Mouse (Mus musculus): ENCODE data around the gene Pgpep1.

The Pgpep1 gene

GRCm38 (mm10) chr8:70608749-70609367 is 51.3 kb downstream of the Pgpep1 start, which contains the start of gene Ssbp4:
Gene Ssbp4 (minus strand): TSS chr8:70608872.
- DNase-seq (ENCODE audit: low read depth, low spot score), result no peak

- peak; percentile 87 for DNase-seq (ENCODE audit: low read depth, low spot score)
Measured at GRCm38 (mm10) chr8:70607898-70608748, 52.1 kb downstream of the Pgpep1 start.

DNA sequence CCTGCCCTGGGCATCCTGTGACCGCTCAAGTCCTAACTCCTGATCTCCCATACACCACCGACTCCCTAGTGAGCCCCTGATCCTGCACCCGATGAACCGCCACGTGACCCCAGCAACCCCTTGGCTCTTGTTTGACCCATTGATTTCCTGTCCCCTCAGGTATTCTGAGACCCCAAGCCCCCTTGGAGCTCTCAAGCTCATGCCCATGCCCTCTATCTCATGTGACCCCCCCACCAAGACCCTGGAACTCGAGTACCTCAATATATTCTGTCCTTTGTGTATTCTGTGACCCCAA is 52.6 kb downstream of the Pgpep1 start:
- DNase-seq (ENCODE audit: low read depth, low spot score), result peak; percentile 41

DNA sequence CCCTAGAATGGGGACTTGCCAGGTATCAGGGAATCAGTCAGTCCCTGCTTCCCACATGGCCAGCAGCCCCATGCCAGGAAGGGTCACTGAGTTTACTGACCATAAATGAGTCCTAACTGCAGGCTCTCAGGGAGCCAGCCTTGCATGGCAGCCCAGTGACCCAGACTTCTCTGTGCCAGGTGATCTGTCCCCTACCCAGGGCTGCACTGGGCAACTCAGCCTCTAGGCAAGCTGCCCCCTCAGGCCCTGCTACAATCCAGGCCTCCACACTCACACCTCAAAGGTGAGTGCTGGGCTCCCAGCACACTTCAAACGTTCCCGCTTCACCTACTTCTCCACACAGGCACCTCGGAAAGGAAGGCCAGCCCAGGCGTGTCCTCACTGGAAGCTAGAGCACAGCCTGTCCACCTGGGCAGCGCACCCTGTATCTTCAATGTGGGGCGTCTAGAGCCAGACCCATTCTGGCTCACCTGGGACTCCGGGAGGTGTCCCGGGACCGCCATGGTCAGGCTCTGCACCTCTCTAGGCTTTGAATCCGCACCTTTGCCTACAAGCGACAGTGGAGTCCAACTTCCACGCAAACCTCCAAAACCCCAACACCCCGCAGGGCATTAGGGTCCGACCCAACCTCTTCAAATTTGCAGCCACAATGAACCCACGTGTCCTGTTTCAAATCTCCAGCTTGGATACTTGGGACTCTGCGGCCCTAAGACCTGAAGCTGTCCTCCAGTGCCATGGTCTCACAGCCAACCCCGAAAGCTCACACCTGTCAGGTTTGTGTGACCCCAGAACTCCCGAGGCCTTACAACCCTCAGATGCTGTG is 53.2 kb downstream of the Pgpep1 start:
- no peak for DNase-seq (ENCODE audit: low read depth, low spot score)

DNA sequence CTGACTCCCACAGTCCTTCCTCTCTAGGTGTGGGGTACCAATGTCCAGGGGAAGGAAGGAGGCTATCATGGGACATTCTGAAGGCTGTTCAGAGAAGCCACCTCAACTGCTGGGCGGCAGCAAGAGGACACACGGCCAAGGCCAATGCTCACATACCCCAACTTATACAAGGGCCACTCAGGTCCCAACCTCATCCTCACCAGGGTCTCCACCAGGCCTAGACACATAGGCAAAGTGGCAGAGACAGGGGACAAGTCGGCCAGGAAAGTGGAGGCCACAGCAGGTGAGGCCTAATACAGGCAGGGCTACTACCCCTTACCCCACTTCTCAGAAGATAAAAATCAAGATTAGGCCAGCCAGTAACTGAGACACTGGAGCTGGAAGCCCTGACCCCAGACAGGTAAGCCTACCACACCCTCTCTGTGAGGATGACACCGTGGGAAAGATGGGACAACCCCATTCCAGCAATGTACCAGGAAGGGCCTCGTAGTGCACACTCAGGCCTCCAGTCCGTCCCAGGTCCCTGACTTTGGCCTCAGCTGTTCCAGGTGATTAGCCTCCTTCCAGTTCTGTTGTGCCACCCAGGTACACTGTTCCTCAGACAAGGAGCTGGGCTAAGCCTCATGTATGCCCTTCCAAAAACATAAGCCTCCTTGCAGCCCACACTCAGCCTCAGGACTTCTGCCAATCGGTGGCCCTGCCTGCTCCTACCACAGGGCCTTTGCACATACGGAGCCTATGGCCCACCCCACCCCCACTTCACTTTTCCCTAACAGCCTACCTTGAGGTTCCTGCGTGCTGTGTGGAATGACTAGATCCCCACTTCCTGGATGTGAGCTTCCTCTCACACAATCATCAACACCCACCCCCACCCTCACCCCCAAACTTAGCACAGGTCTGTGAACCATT is 54.1 kb downstream of the Pgpep1 start:
- no peak for DNase-seq (ENCODE audit: low read depth, low spot score)

- DNase-seq (ENCODE audit: low read depth, low spot score), result no peak
Measured at GRCm38 (mm10) chr8:70604558-70604957, 55.6 kb downstream of the Pgpep1 start.

GRCm38 (mm10) chr8:70602139-70602811 is 57.9 kb downstream of the Pgpep1 start:
- DNase-seq (ENCODE audit: low read depth, low spot score), result no peak

GRCm38 (mm10) chr8:70601271-70601649 is 58.9 kb downstream of the Pgpep1 start:
- peak; percentile 78 for DNase-seq (ENCODE audit: low read depth, low spot score)

DNA sequence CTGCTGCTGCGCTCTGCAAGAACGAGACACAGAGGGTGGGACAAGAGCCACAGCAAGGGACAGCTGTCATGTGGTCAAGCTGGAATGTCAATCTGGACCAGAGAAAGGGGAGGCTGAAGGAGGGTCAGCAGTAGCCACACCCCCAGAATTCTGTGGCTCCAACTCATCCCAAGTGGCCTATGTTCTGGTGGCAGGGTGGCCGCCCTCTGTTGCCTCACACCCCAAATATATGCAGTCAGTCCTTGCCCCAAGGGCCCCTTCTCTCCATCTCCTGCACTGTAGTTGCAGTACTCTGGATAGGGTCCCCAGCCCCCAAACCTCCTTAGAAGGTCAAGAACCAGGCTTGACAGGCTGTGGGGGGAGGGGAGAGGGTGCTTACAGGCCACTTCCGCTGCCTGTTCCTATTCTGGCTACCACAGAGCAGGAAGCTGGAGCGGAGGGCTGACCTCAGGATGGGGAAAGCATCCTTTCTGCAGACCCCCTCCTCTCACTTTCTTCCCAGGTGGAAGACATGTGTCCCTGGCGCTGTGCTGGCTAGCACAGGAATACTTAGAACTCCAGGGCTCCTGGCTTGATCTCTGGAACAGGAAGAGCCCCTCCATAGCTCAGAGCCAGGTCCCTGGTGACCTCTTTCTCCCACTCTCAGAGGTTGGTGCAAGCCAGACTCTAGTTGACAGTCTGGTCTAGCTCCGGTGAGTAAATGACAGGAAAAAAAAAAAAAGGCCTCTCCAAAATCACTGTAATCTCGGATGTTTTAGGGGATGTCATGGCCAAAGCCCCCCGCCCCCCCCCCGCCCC is 59.5 kb downstream of the Pgpep1 start:
- no peak for DNase-seq (ENCODE audit: low read depth, low spot score)

- no peak for DNase-seq (ENCODE audit: low read depth, low spot score)
Measured at GRCm38 (mm10) chr8:70599507-70600290, 60.5 kb downstream of the Pgpep1 start.

- no peak for DNase-seq (ENCODE audit: low read depth, low spot score)
Measured at GRCm38 (mm10) chr8:70598722-70599121, 61.5 kb downstream of the Pgpep1 start.

DNA sequence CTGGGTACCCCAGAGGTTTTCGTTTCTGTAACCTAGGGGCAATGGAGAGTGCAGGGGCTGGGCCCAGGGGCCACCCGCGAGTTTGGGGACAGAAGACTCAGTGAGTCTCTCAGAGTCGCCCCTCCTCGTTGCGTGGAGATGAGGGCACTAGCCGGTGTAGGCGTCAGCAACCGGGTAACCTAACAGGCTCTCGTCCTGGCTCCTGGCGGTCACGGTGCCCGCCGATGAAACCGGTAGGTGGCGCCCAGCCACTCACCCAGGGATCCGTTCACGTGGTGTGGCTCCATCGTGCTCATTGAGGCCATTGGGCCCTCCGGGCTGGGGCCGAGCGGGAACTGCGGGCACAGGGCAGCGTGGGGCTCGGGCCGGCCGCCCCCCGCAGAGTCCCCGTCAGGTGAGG is 61.9 kb downstream of the Pgpep1 start:
- no peak for DNase-seq (ENCODE audit: low read depth, low spot score)

- no peak for DNase-seq (ENCODE audit: low read depth, low spot score)
Measured at GRCm38 (mm10) chr8:70597417-70598272, 62.5 kb downstream of the Pgpep1 start.

DNA sequence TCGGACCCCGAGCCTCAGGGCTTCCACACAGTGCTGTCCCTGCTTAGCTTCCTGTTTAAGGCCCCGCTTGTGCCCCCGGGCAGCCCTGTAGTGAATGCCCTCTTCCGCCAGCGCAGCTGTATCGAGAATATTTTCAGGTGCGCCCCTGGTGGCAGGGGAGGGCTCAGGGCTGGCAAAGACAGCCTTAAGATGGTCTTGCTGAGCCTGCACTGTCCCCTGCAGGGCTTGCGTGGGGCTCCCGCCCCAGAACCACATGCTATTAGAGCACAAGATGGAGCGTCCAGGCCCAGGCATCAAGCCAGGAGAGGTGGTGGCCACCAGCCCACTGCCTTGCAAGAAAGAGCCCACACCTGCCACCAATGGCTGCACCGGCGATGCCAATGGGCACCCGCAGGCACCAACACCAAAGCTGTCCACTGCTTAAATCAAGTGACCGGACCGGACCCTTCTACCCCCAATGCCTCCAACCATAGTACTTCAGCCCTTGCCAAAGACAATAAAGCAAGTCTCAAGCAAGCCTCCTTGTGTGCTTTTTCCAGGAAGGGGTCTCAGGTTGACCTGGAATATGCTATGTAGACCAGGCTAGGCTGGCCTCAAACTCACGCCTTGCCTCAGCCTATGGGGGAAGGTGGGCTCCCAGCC is 63.3 kb downstream of the Pgpep1 start:
- DNase-seq (ENCODE audit: low read depth, low spot score), result no peak

Measured in A20 (cell line).